Mouse (Mus musculus) stomach, postnatal 0 days (tissue): ENCODE measurements around the gene Tmtc4.

Source experiments
- CTCF ChIP-seq: IDR thresholded peaks from 2 replicates; pipeline ENCODE4 v1.5.1; 2016; ENCODE audit warnings: antibody characterized with exemption, low read depth, mild to moderate bottlenecking, moderate library complexity
- EP300 ChIP-seq: optimal IDR thresholded peaks from 2 replicates; pipeline ENCODE3; 2016; ENCODE audit warnings: antibody characterized with exemption

DNA sequence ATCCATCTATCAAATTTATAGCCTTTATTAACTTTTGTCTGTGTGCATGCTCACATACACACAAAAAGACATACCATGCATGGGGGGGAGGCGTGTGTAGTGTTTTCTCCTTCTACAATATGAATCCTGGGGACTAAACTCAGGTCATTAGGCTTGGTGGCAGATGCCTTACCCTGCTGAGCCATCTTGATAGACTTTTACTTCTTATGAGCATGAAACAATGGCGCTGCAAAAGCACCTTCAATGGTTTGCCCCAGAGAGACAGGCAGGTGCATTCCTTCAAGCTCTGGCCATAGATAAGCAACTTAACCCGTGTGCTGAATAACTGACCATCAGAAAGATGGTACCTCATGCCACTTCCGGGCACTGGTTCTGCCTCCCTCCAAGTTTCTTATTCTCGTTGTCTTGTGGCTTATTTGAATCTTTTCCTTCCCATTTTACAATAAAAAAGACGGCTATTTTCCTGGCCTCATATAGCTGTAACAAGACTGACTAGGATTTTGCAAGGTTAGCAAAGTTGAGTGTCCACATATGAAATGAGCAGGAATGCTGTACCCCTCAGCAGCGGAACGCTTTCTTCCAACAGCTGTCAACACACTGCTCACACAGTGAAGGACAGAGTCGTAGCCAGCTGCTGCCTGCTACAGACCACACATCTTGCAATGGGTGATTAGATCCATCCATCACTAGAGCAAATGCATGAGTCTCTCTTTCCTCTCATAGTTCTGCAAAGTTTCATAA, 6.6 kb downstream of the Tmtc4 start:
- TF ChIP-seq CTCF (no peak), EP300 (no peak)
